Mouse (Mus musculus): ENCODE measurements around the gene Gtf2h3.

- TF ChIP-seq CTCF (IDR thresholded peaks at IDR 0.05; ENCODE audit: low read depth, low read length), result no peak
- TF ChIP-seq POLR2A (IDR thresholded peaks at IDR 0.05; ENCODE audit: borderline replicate concordance, low read depth, low read length), result no peak
These were observed 3.5 kb upstream of the Gtf2h3 start for GRCm38 (mm10) chr5:124575467-124575866.

All from bone marrow macrophage, adult 2 months (primary cell).